Mouse (Mus musculus): Measurements from ENCODE around the gene Pigg. TPM values are rescaled to one million over a fixed set of nuclear protein-coding genes. Genes with fewer than 3 reads are reported as not detected.

The Pigg gene
- polyA plus RNA-seq, 1 experiment from 2014 or later: 3.1 TPM

DNA sequence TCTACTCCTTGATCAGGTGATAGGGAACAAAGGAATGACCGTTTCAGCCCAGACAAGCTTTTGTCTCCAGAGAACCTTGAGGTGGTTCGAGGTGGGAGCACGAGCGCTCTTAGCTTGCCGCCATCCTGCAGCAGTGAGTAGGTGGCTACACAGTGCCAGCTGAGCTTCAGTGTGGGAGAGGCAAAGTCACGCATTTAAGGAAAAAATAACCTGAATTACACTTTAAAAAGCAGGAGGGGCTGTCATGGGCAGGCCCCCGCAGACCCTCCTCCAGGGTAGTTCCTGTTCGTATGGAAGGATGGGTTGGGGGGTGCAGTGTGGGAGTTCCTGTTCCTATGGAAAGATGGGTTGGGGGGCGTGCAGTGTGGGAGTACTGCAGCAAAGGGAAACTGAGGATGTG is 47.1 kb downstream of the Pigg start:
- no peak for ATAC-seq (ENCODE audit: insufficient read depth)

GRCm38 (mm10) chr5:108360211-108360610 is 47.8 kb downstream of the Pigg start:
- Histone ChIP-seq H3K4me3 (replicated peaks) (no peak overlapping the region), H3K9ac (no peak overlapping the region), H3K27me3 (peaks cover 27% of the 10 kb centered on the region), H3K9me3 (replicated peaks) (no peaks in the 10 kb centered on the region), H3K27ac (replicated peaks) (no peak overlapping the region), H3K4me1 (replicated peaks) (no peaks in the 10 kb centered on the region), H3K4me2 (no peak overlapping the region), H3K36me3 (replicated peaks) (no peaks in the 10 kb centered on the region)
- 47% methylated on average over 4 of the region's 4 CpGs for WGBS (ENCODE audit: insufficient replicate concordance)
- ATAC-seq (ENCODE audit: insufficient read depth): no peak

More for the DNA sequence above, 47.1 kb downstream of the Pigg start:
- H3K27ac ChIP-seq (replicated peaks): no peak overlapping the region
- no peaks in the 10 kb centered on the region for H3K4me1 ChIP-seq (replicated peaks)
- WGBS (ENCODE audit: insufficient replicate concordance): 72% methylated on average over 9 of the region's 9 CpGs
- H3K4me3 ChIP-seq (replicated peaks): no peak overlapping the region
- no peaks in the 10 kb centered on the region for H3K36me3 ChIP-seq (replicated peaks)
- peaks cover 20% of the 10 kb centered on the region for H3K27me3 ChIP-seq
- H3K9me3 ChIP-seq (replicated peaks): no peaks in the 10 kb centered on the region
- no peak overlapping the region for H3K9ac ChIP-seq
- H3K4me2 ChIP-seq: no peak overlapping the region

- no peak for ATAC-seq (ENCODE audit: insufficient read depth)
- 23% methylated on average over 3 of the region's 3 CpGs for WGBS (ENCODE audit: insufficient replicate concordance)
- Histone ChIP-seq H3K36me3 (replicated peaks) (no peaks in the 10 kb centered on the region), H3K27ac (replicated peaks) (no peak overlapping the region), H3K4me1 (replicated peaks) (peaks cover 11% of the 10 kb centered on the region), H3K4me3 (replicated peaks) (no peak overlapping the region), H3K9me3 (replicated peaks) (no peaks in the 10 kb centered on the region), H3K27me3 (peaks cover 48% of the 10 kb centered on the region), H3K9ac (no peak overlapping the region), H3K4me2 (no peak overlapping the region)
Measured at GRCm38 (mm10) chr5:108362330-108362729, 49.9 kb downstream of the Pigg start.

DNA sequence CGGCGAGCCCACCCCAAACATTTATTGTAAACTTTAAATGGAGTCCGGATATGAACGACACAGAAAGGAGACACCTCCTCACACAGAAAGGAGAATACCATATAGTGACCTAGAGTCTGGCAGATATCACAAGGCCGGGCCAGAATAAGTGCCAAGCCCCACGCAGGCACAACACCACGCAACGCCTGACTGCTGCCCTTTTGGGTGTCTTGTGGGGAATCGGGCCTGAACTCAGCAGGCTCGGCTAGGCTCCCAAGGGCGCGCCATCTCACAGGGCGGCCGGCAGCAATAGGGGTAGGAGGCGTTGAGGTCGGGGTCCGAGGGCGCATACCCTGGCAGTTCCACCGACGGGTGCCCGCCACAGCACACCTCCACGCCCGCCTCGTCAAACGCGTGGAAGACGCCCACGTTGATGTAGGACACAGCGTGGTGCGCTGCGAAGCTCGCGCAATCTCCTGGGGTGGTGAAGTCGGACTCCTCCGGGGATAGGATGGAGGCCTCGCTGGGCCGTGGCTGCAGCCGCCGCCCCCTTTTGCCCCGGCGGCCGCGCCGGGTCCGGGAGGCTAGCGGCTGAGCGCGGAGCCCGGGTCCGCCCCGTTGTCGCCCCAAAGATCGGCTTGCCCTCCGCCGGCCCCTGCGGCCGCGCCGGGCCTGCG is 54.0 kb downstream of the Pigg start:
- ATAC-seq (ENCODE audit: insufficient read depth): no peak
- Histone ChIP-seq H3K9me3 (replicated peaks) (no peaks in the 10 kb centered on the region), H3K4me1 (replicated peaks) (peaks cover 26% of the 10 kb centered on the region), H3K4me3 (replicated peaks) (peak overlapping the region; percentile 48), H3K9ac (no peak overlapping the region), H3K27me3 (peaks cover 88% of the 10 kb centered on the region), H3K36me3 (replicated peaks) (no peaks in the 10 kb centered on the region), H3K27ac (replicated peaks) (no peak overlapping the region), H3K4me2 (peak overlapping the region; percentile 69)
- WGBS (ENCODE audit: insufficient replicate concordance): 3% methylated on average over 60 of the region's 60 CpGs

- no peaks in the 10 kb centered on the region for H3K9me3 ChIP-seq (replicated peaks)
- no peaks in the 10 kb centered on the region for H3K36me3 ChIP-seq (replicated peaks)
- ATAC-seq (ENCODE audit: insufficient read depth): no peak
- H3K4me2 ChIP-seq: peak overlapping the region; percentile 69
- peaks cover 26% of the 10 kb centered on the region for H3K4me1 ChIP-seq (replicated peaks)
- H3K27me3 ChIP-seq: peaks cover 95% of the 10 kb centered on the region
- peak overlapping the region; percentile 48 for H3K4me3 ChIP-seq (replicated peaks)
- no peak overlapping the region for H3K9ac ChIP-seq
- H3K27ac ChIP-seq (replicated peaks): no peak overlapping the region
- WGBS (ENCODE audit: insufficient replicate concordance): under 1% methylated on average over 86 of the region's 100 CpGs
Measured at GRCm38 (mm10) chr5:108366984-108367841, 54.8 kb downstream of the Pigg start.

- H3K4me3 ChIP-seq (replicated peaks): peak within 1 kb of the TSS; percentile 48
- H3K36me3 ChIP-seq (replicated peaks): no peaks in the 10 kb centered on the region
- peaks cover 98% of the 10 kb centered on the region for H3K27me3 ChIP-seq
- WGBS (ENCODE audit: insufficient replicate concordance): 2% methylated on average over 31 of the region's 36 CpGs
- H3K9me3 ChIP-seq (replicated peaks): no peaks in the 10 kb centered on the region
- 0 out of 2 replicates have a peak, but pooled peaks have one; percentile 15 for ATAC-seq (ENCODE audit: insufficient read depth)
- no peak within 1 kb of the TSS for H3K27ac ChIP-seq (replicated peaks)
- H3K4me2 ChIP-seq: peak within 1 kb of the TSS; percentile 69
- no peak within 1 kb of the TSS for H3K9ac ChIP-seq
- peaks cover 26% of the 10 kb centered on the region for H3K4me1 ChIP-seq (replicated peaks)
Measured at GRCm38 (mm10) chr5:108367871-108368332, 55.5 kb downstream of the Pigg start, which contains the start of gene Gm42517. Gene Gm42517 (minus strand): TSS chr5:108367922.

DNA sequence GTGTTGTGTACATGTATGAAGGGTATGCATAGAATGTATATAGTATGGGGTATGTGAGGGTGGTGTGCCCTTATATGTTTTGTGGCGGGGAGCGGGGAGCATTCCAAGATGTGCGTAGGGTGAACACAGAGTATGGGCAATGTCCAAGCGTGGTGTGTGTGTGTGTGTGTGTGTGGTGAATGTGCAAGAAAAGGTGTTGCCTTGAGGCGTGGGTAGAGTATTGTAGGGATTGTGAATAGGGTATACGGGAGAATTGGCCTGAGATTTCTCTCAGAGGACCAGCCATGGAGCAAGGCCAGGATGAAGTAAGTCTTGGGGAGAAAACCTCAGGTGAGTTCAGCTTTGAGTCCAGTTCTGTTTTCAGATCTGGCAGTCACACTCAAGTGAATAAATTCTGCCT is 56.0 kb downstream of the Pigg start:
- ATAC-seq (ENCODE audit: insufficient read depth): no peak
- no peak overlapping the region for H3K27ac ChIP-seq (replicated peaks)
- peaks cover 98% of the 10 kb centered on the region for H3K27me3 ChIP-seq
- H3K9me3 ChIP-seq (replicated peaks): no peaks in the 10 kb centered on the region
- H3K36me3 ChIP-seq (replicated peaks): no peaks in the 10 kb centered on the region
- H3K4me2 ChIP-seq: peak overlapping the region; percentile 56
- peak overlapping the region; percentile 41 for H3K4me3 ChIP-seq (replicated peaks)
- peaks cover 26% of the 10 kb centered on the region for H3K4me1 ChIP-seq (replicated peaks)
- no peak overlapping the region for H3K9ac ChIP-seq
- 7% methylated on average over 6 of the region's 6 CpGs for WGBS (ENCODE audit: insufficient replicate concordance)

DNA sequence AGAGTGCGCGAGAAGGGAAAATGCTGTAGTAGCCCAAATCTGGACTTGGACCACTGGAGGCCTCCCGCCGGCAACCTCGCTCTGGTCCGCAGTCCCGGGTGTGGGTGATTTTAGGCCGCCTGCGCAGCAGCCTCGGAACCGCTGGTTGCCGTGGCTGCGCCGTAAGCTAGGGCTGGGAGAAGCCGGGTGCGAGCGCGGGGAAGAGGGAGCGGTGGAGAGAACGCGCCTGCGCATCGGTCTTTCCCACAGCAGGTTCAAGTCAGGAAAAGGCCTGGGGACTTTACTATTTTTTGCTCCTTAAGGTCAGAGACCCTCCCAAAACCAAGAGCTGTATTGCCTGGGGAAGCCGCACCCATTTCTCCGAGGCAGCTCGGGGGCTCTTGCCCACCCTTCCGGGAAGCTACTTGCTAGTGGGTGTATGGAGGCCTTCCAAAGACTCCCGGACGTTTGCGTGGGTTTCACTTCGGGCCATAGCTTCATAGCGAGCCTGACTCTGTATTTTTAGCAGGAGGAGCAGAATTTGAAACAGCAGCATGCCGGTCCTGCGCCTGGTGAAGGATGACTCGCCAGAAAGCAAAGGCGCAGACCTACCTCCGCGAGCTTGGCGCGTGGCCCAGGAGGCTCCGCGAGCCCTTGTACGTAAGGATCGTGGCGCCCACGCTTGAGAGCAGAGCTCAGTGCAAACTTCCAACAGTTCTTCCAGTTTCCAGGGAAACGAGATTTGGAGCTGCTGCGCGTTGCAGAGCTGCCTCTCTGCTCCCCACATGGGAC is 56.6 kb downstream of the Pigg start:
- no peak for ATAC-seq (ENCODE audit: insufficient read depth)
- peak overlapping the region; percentile 56 for H3K4me2 ChIP-seq
- H3K9ac ChIP-seq: no peak overlapping the region
- WGBS (ENCODE audit: insufficient replicate concordance): under 1% methylated on average over 49 of the region's 49 CpGs
- no peaks in the 10 kb centered on the region for H3K9me3 ChIP-seq (replicated peaks)
- H3K4me1 ChIP-seq (replicated peaks): peaks cover 26% of the 10 kb centered on the region
- H3K36me3 ChIP-seq (replicated peaks): no peaks in the 10 kb centered on the region
- no peak overlapping the region for H3K27ac ChIP-seq (replicated peaks)
- peak overlapping the region; percentile 41 for H3K4me3 ChIP-seq (replicated peaks)
- peaks cover 97% of the 10 kb centered on the region for H3K27me3 ChIP-seq

DNA sequence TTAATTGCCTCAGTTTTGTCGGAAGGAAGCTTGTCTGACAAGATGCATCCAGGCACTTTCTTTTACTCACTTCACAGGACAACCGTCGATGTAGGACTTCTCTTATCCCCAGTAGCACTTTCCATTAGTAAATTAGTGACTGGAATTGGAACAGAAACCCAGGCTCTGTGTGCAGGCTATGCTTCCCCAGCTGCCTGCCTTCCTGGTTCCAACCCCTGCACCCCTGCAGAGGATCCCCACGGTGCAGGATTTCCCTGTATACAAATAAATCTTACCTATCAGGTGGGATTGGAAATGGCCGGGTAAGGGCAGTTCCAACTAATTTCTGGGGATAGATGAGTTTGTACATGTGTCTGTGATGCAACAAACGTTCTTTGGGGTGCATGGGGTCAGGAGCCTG is 57.6 kb downstream of the Pigg start:
- Histone ChIP-seq H3K4me1 (replicated peaks) (peaks cover 26% of the 10 kb centered on the region), H3K27ac (replicated peaks) (no peak overlapping the region), H3K9me3 (replicated peaks) (no peaks in the 10 kb centered on the region), H3K36me3 (replicated peaks) (no peaks in the 10 kb centered on the region), H3K4me2 (no peak overlapping the region), H3K9ac (no peak overlapping the region), H3K4me3 (replicated peaks) (no peak overlapping the region), H3K27me3 (peaks cover 89% of the 10 kb centered on the region)
- WGBS (ENCODE audit: insufficient replicate concordance): 6% methylated on average over 6 of the region's 6 CpGs
- no peak for ATAC-seq (ENCODE audit: insufficient read depth)

GRCm38 (mm10) chr5:108374079-108374478 is 61.7 kb downstream of the Pigg start:
- H3K9ac ChIP-seq: no peak overlapping the region
- no peaks in the 10 kb centered on the region for H3K36me3 ChIP-seq (replicated peaks)
- no peak overlapping the region for H3K27ac ChIP-seq (replicated peaks)
- H3K27me3 ChIP-seq: peaks cover 54% of the 10 kb centered on the region
- H3K4me3 ChIP-seq (replicated peaks): no peak overlapping the region
- peaks cover 3% of the 10 kb centered on the region; the same call in 1 of the 2 replicates for H3K4me1 ChIP-seq (replicated peaks)
- ATAC-seq (ENCODE audit: insufficient read depth): no peak
- WGBS (ENCODE audit: insufficient replicate concordance): 51% methylated on average over 5 of the region's 5 CpGs
- no peak overlapping the region for H3K4me2 ChIP-seq
- H3K9me3 ChIP-seq (replicated peaks): no peaks in the 10 kb centered on the region

- Histone ChIP-seq H3K36me3 (replicated peaks) (no peaks in the 10 kb centered on the region), H3K4me2 (no peak overlapping the region), H3K9ac (no peak overlapping the region), H3K27me3 (peaks cover 34% of the 10 kb centered on the region), H3K9me3 (replicated peaks) (no peaks in the 10 kb centered on the region), H3K4me1 (replicated peaks) (no peaks in the 10 kb centered on the region), H3K27ac (replicated peaks) (no peak overlapping the region), H3K4me3 (replicated peaks) (no peak overlapping the region)
- 8% methylated on average over 1 of the region's 1 CpGs for WGBS (ENCODE audit: insufficient replicate concordance)
- no peak for ATAC-seq (ENCODE audit: insufficient read depth)
Measured at GRCm38 (mm10) chr5:108376059-108376458, 63.6 kb downstream of the Pigg start.
